Mouse (Mus musculus) hindbrain, postnatal 0 days (tissue): ENCODE measurements around the gene Amot. TPM values are rescaled to one million over a fixed set of nuclear protein-coding genes. Genes with fewer than 3 reads are reported as not detected.

Experiments
- ATAC-seq: fragments of 200-750 bp; cut with Nextera tagmentation; 2 replicates; pipeline ENCODE4 v1.8.0; 2017; ENCODE audit warnings: mild to moderate bottlenecking, moderate TSS enrichment, moderate library complexity
- DNase-seq: peaks from one replicate; pipeline ENCODE4 v3.0.0-alpha.2; 2015; ENCODE audit warnings: low spot score
- H3K27ac ChIP-seq: fragments of 300-500 bp; sonication (generic); 2 replicates; pipeline ENCODE4 v1.5.1; 2014; ENCODE audit warnings: mild to moderate bottlenecking
- H3K27me3 ChIP-seq: fragments of 300-500 bp; sonication (generic); 2 replicates; pipeline ENCODE4 v1.6.1; 2014; ENCODE audit warnings: low read length, mixed read lengths; ENCODE audit not compliant: insufficient read depth
- H3K36me3 ChIP-seq: fragments of 300-500 bp; sonication (generic); 2 replicates; pipeline ENCODE4 v1.6.1; 2014; ENCODE audit warnings: low read length, mixed read lengths; ENCODE audit not compliant: insufficient read depth
- H3K4me1 ChIP-seq: fragments of 300-500 bp; sonication (generic); 2 replicates; pipeline ENCODE4 v1.6.1; 2014; ENCODE audit warnings: antibody characterized with exemption, low read length, mixed read lengths; ENCODE audit not compliant: insufficient read depth
- H3K4me2 ChIP-seq: fragments of 300-500 bp; sonication (generic); 2 replicates; pipeline ENCODE4 v1.6.1; 2014; ENCODE audit warnings: low read depth, mild to moderate bottlenecking, low read length, moderate library complexity, mixed read lengths
- H3K4me3 ChIP-seq: fragments of 300-500 bp; sonication (generic); 2 replicates; pipeline ENCODE4 v1.5.1; 2014; ENCODE audit warnings: low read length
- H3K9ac ChIP-seq: fragments of 300-500 bp; sonication (generic); replicated peaks from 2 replicates; pipeline ENCODE4 v1.6.1; 2014; ENCODE audit warnings: mild to moderate bottlenecking, low read length, moderate library complexity, mixed read lengths
- H3K9me3 ChIP-seq: fragments of 300-500 bp; sonication (generic); 2 replicates; pipeline ENCODE4 v1.6.1; 2016; ENCODE audit warnings: low read length, mixed read lengths
- CTCF ChIP-seq: IDR thresholded peaks from 2 replicates; pipeline ENCODE4 v1.5.1; 2016; ENCODE audit warnings: antibody characterized with exemption, control low read depth, low read depth
- WGBS: fragments of 180-500 bp; shearing (Covaris S2); extraction: QIAGEN DNeasy Blood & Tissue Kit; methylation state at CpG from one replicate; pipeline ENCODE4 v1.1.7; 2014; 5-methylcytosine and 5-hydroxymethylcytosine counted together
- polyA plus RNA-seq: library from polyadenylated mRNA; unstranded; fragments of >200 nt; fragmentation: Nextera tagmentation; extraction: Ambion mirVana; gene quantifications from 2 replicates; pipeline ENCODE4 v1.2.1, GENCODE M21; 2015
- total RNA-seq: library from RNA; depleted of rRNA; stranded (reverse); fragments of >200 nt; gene quantifications from 2 replicates; pipeline ENCODE4 v1.2.3, GENCODE M21; 2014

The Amot gene
- total and polyA plus RNA-seq, 2 experiments from 2014 or later = 9.4 to 29.8 TPM

- WGBS = 69% methylated on average over 10 of the region's 10 CpGs
- no peak for TF ChIP-seq CTCF
- H3K4me1 ChIP-seq = no peaks in the 10 kb centered on the region
- no peaks in the 10 kb centered on the region for H3K36me3 ChIP-seq
- H3K9me3 ChIP-seq = no peaks in the 10 kb centered on the region
- H3K4me2 ChIP-seq = no peak overlapping the region
- no peak overlapping the region for H3K27ac ChIP-seq
- DNase-seq (no peak), ATAC-seq (no peak)
- H3K4me3 ChIP-seq = no peak overlapping the region
- H3K9ac ChIP-seq = no peak overlapping the region
- H3K27me3 ChIP-seq = no peaks in the 10 kb centered on the region
Measured at GRCm38 (mm10) chrX:145516322-145517066, 11.5 kb upstream of the Amot start.

GRCm38 (mm10) chrX:145515498-145516158 is 10.6 kb upstream of the Amot start:
- Histone ChIP-seq H3K36me3 (no peaks in the 10 kb centered on the region), H3K27me3 (no peaks in the 10 kb centered on the region), H3K9ac (no peak overlapping the region), H3K27ac (no peak overlapping the region), H3K9me3 (no peaks in the 10 kb centered on the region), H3K4me1 (no peaks in the 10 kb centered on the region), H3K4me3 (no peak overlapping the region), H3K4me2 (no peak overlapping the region)
- ATAC-seq = no peak
- TF ChIP-seq CTCF = no peak
- no peak for DNase-seq
- WGBS = 65% methylated on average over 9 of the region's 9 CpGs

- WGBS = 76% methylated on average over 3 of the region's 3 CpGs
- DNase-seq = no peak
- no peak for TF ChIP-seq CTCF
- H3K36me3 ChIP-seq = no peaks in the 10 kb centered on the region
- H3K9me3 ChIP-seq = no peaks in the 10 kb centered on the region
- H3K9ac ChIP-seq = no peak overlapping the region
- no peak overlapping the region for H3K4me2 ChIP-seq
- no peaks in the 10 kb centered on the region for H3K27me3 ChIP-seq
- ATAC-seq = no peak
- H3K4me3 ChIP-seq = no peak overlapping the region
- no peaks in the 10 kb centered on the region for H3K4me1 ChIP-seq
- no peak overlapping the region for H3K27ac ChIP-seq
Measured at GRCm38 (mm10) chrX:145510675-145511074, 5.7 kb upstream of the Amot start.

GRCm38 (mm10) chrX:145505457-145506201 is 648 bp upstream of the Amot start:
- H3K27me3 ChIP-seq = no peaks in the 10 kb centered on the region
- no peaks in the 10 kb centered on the region for H3K4me1 ChIP-seq
- H3K9me3 ChIP-seq = no peaks in the 10 kb centered on the region
- no peaks in the 10 kb centered on the region for H3K36me3 ChIP-seq
- peak; percentile 50 for TF ChIP-seq CTCF
- ATAC-seq (peak; percentile 97), DNase-seq (peak; percentile 84)
- 30% methylated on average over 14 of the region's 14 CpGs for WGBS
- peak overlapping the region; percentile 56 for H3K4me2 ChIP-seq
- H3K4me3 ChIP-seq = peak overlapping the region; percentile 41
- H3K27ac ChIP-seq = peak overlapping the region; percentile 32; the same call in 1 of the 2 replicates
- H3K9ac ChIP-seq = peak overlapping the region; percentile 18; the same call in 1 of the 2 replicates

DNA sequence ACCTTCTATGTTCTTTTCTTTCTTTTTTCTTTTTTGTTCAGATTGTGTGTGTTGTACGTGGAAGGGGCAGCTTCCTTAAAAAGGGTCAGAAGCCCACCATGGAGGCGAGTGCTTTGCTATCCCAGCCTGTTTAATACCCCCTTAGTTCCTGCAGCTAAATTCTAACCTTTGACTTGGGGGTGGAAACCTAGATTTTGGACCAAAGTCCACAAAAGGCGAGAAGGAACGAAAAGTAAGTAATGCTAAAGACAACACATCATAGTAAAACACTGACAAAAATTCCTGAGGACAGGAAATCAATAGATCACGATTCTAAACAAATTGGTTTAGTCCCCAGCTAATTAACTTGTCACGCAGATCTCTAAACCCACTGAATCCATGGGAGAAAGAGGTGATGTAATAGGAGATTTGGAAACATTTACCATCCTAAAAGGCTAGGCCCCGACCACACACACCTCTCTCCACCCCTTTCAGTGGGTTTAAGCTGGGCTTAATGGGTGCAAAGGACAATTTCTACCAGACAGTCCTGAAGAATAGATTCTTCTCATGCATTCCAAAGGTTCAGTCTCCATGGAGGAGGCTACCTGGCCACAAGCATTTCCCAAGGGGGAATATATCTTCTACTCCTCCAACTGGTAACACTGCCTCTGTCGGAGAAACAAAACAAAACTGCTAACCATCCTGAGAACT is 3.2 kb downstream of the Amot start:
- peak overlapping the region; percentile 56; the same call in 1 of the 2 replicates for H3K4me2 ChIP-seq
- no peak overlapping the region for H3K4me3 ChIP-seq
- ATAC-seq (no peak), DNase-seq (no peak)
- 60% methylated on average over 8 of the region's 8 CpGs for WGBS
- no peaks in the 10 kb centered on the region for H3K4me1 ChIP-seq
- TF ChIP-seq CTCF = no peak
- H3K27me3 ChIP-seq = no peaks in the 10 kb centered on the region
- H3K9ac ChIP-seq = no peak overlapping the region
- H3K9me3 ChIP-seq = no peaks in the 10 kb centered on the region
- H3K36me3 ChIP-seq = no peaks in the 10 kb centered on the region
- no peak overlapping the region for H3K27ac ChIP-seq

DNA sequence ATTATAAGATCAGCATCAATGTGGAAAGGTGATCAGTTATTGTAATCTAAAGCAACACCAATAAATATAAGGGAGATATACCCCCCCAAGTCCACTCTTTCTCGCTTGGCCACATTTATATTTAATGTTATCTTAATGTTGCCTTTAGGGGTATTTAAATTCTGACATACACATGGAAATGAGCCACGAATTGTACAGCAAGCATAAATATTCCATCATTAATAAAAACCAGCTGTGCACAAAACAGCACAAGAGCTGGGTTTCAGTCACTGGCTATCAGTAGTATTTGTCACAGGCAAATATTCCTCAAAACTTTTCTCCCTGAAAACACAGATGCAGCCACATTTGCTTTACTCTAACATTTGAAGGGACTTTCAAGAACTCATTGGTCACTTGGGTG is 5.9 kb downstream of the Amot start:
- Histone ChIP-seq H3K9ac (no peak overlapping the region), H3K4me1 (no peaks in the 10 kb centered on the region), H3K4me3 (no peak overlapping the region), H3K9me3 (no peaks in the 10 kb centered on the region), H3K4me2 (no peak overlapping the region), H3K27ac (no peak overlapping the region), H3K27me3 (no peaks in the 10 kb centered on the region), H3K36me3 (no peaks in the 10 kb centered on the region)
- ATAC-seq = no peak
- TF ChIP-seq CTCF = no peak
- no peak for DNase-seq
- 65% methylated on average over 2 of the region's 2 CpGs for WGBS
